Mouse (Mus musculus) heart, postnatal 0 days (tissue): ENCODE results near the gene Rrp8. TPM values are rescaled to one million over a fixed set of nuclear protein-coding genes. Genes with fewer than 3 reads are reported as not detected.

Experiments used
- ATAC-seq: fragments of 200-750 bp; cut with Nextera tagmentation; 2 replicates; pipeline ENCODE4 v1.8.0; 2017; ENCODE audit warnings: low read depth, moderate number of reproducible peaks, moderate library complexity; ENCODE audit not compliant: insufficient read depth
- DNase-seq: peaks from one replicate; pipeline ENCODE4 v3.0.0-alpha.2; 2016; ENCODE audit warnings: low spot score
- H3K27ac ChIP-seq: fragments of 300-500 bp; sonication (generic); 2 replicates; pipeline ENCODE4 v1.5.1; 2014; ENCODE audit warnings: low read depth, mild to moderate bottlenecking
- H3K27me3 ChIP-seq: fragments of 300-500 bp; sonication (generic); 2 replicates; pipeline ENCODE4 v1.6.1; 2014; ENCODE audit warnings: low read length, mixed read lengths; ENCODE audit not compliant: control insufficient read depth, insufficient read depth
- H3K36me3 ChIP-seq: fragments of 300-500 bp; sonication (generic); replicated peaks from 2 replicates; pipeline ENCODE4 v1.6.1; 2014; ENCODE audit warnings: low read length, mixed read lengths; ENCODE audit not compliant: control insufficient read depth, insufficient read depth
- H3K4me1 ChIP-seq: fragments of 300-500 bp; sonication (generic); 2 replicates; pipeline ENCODE4 v1.6.1; 2014; ENCODE audit warnings: antibody characterized with exemption; ENCODE audit not compliant: control insufficient read depth, insufficient read depth
- H3K4me2 ChIP-seq: fragments of 300-500 bp; sonication (generic); 2 replicates; pipeline ENCODE4 v1.6.1; 2014; ENCODE audit warnings: low read depth, mild to moderate bottlenecking, low read length, moderate library complexity
- H3K4me3 ChIP-seq: fragments of 300-500 bp; sonication (generic); 2 replicates; pipeline ENCODE4 v1.5.1; 2014; ENCODE audit warnings: low read depth, low read length
- H3K9ac ChIP-seq: fragments of 300-500 bp; sonication (generic); replicated peaks from 2 replicates; pipeline ENCODE4 v1.6.1; 2014; ENCODE audit warnings: low read depth, low read length, mixed read lengths
- H3K9me3 ChIP-seq: fragments of 300-500 bp; sonication (generic); replicated peaks from 2 replicates; pipeline ENCODE4 v1.6.1; 2016; ENCODE audit warnings: low read length; ENCODE audit not compliant: control insufficient read depth
- CTCF ChIP-seq: IDR thresholded peaks from 2 replicates; pipeline ENCODE4 v1.5.1; 2016; ENCODE audit warnings: antibody characterized with exemption, control low read depth, low read depth
- EP300 ChIP-seq: IDR thresholded peaks from 2 replicates; pipeline ENCODE4 v1.6.1; 2016; ENCODE audit warnings: antibody characterized with exemption, low read depth
- WGBS: fragments of 180-500 bp; shearing (Covaris S2); extraction: QIAGEN DNeasy Blood & Tissue Kit; methylation state at CpG from one replicate; pipeline ENCODE4 v1.1.7; 2014; 5-methylcytosine and 5-hydroxymethylcytosine counted together
- polyA plus RNA-seq: library from polyadenylated mRNA; unstranded; fragments of >200 nt; fragmentation: Nextera tagmentation; extraction: Ambion mirVana; gene quantifications from 2 replicates; pipeline ENCODE4 v1.2.1, GENCODE M21; 2015
- total RNA-seq: library from RNA; depleted of rRNA; stranded (reverse); fragments of >200 nt; gene quantifications from 2 replicates; pipeline ENCODE4 v1.2.3, GENCODE M21; 2014; ENCODE audit warnings: low replicate concordance; rRNA removed

Gene Rrp8
- total RNA-seq (17.9 and 21.8 TPM in 2 replicates), polyA plus RNA-seq (15.5 and 17.1 TPM in 2 replicates)

- Histone ChIP-seq H3K4me3 (peak within 1 kb of the TSS; percentile 73), H3K9ac (peak within 1 kb of the TSS; percentile 93), H3K27me3 (no peaks in the 10 kb centered on the region), H3K4me2 (peak within 1 kb of the TSS; percentile 97), H3K27ac (peak within 1 kb of the TSS; percentile 91), H3K36me3 (peaks cover 55% of the 10 kb centered on the region), H3K4me1 (peaks cover 24% of the 10 kb centered on the region), H3K9me3 (no peaks in the 10 kb centered on the region)
- DNase-seq (peak; percentile 31), ATAC-seq (no peak; the same call in 1 of the 2 replicates)
- TF ChIP-seq CTCF (no peak), EP300 (no peak)
- 0% methylated on average over 30 of the region's 30 CpGs for WGBS
Observed at GRCm38 (mm10) chr7:105736911-105737521, at the start of gene Rrp8. Gene Rrp8, minus strand, starts transcription at chr7:105737385.

- Histone ChIP-seq H3K4me2 (peak overlapping the region; percentile 67), H3K9me3 (no peaks in the 10 kb centered on the region), H3K27ac (peak overlapping the region; percentile 90), H3K27me3 (peaks cover 21% of the 10 kb centered on the region), H3K36me3 (no peaks in the 10 kb centered on the region), H3K4me3 (peak overlapping the region; percentile 78), H3K4me1 (no peaks in the 10 kb centered on the region), H3K9ac (peak overlapping the region; percentile 76)
- no peak for TF ChIP-seq EP300
- DNase-seq (no peak), ATAC-seq (peak; percentile 33; the same call in 1 of the 2 replicates)
- WGBS = 11% methylated on average over 20 of the region's 20 CpGs
Observed at GRCm38 (mm10) chr7:105786506-105787284, 49.5 kb upstream of the Rrp8 start.

- H3K27ac ChIP-seq = 0 out of 2 replicates have a peak overlapping the region, but pooled peaks have one; percentile 11
- no peak overlapping the region for H3K4me3 ChIP-seq
- no peak overlapping the region for H3K9ac ChIP-seq
- ATAC-seq (no peak), DNase-seq (no peak)
- peaks cover 21% of the 10 kb centered on the region for H3K27me3 ChIP-seq
- H3K4me2 ChIP-seq = peak overlapping the region; percentile 7; the same call in 1 of the 2 replicates
- TF ChIP-seq EP300 (no peak), CTCF (no peak)
- H3K9me3 ChIP-seq = no peaks in the 10 kb centered on the region
- WGBS = 24% methylated on average over 4 of the region's 4 CpGs
- no peaks in the 10 kb centered on the region for H3K4me1 ChIP-seq
- no peaks in the 10 kb centered on the region for H3K36me3 ChIP-seq
Observed at GRCm38 (mm10) chr7:105784556-105784955, 47.4 kb upstream of the Rrp8 start.

GRCm38 (mm10) chr7:105783861-105784260 lies 46.7 kb upstream of the Rrp8 start:
- no peak for TF ChIP-seq CTCF
- TF ChIP-seq EP300 = no peak
- DNase-seq (no peak), ATAC-seq (no peak)
- H3K36me3 ChIP-seq = no peaks in the 10 kb centered on the region
- H3K4me2 ChIP-seq = no peak overlapping the region
- H3K9ac ChIP-seq = no peak overlapping the region
- H3K4me1 ChIP-seq = no peaks in the 10 kb centered on the region
- peaks cover 21% of the 10 kb centered on the region for H3K27me3 ChIP-seq
- no peaks in the 10 kb centered on the region for H3K9me3 ChIP-seq
- 40% methylated on average over 4 of the region's 4 CpGs for WGBS
- no peak overlapping the region for H3K4me3 ChIP-seq
- H3K27ac ChIP-seq = 0 out of 2 replicates have a peak overlapping the region, but pooled peaks have one; percentile 11

- H3K4me2 ChIP-seq = peak overlapping the region; percentile 8; the same call in 1 of the 2 replicates
- no peak overlapping the region for H3K9ac ChIP-seq
- ATAC-seq = peak; percentile 59
- H3K27ac ChIP-seq = peak overlapping the region; percentile 76
- H3K4me3 ChIP-seq = no peak overlapping the region
- TF ChIP-seq EP300 (no peak), CTCF (no peak)
- H3K4me1 ChIP-seq = no peaks in the 10 kb centered on the region
- 20% methylated on average over 4 of the region's 4 CpGs for WGBS
- no peaks in the 10 kb centered on the region for H3K27me3 ChIP-seq
- H3K9me3 ChIP-seq = no peaks in the 10 kb centered on the region
- no peaks in the 10 kb centered on the region for H3K36me3 ChIP-seq
- DNase-seq = no peak
Observed at GRCm38 (mm10) chr7:105778553-105779265, 41.5 kb upstream of the Rrp8 start.
